Mouse (Mus musculus) thymus, adult 2 months (tissue): ENCODE results near the gene Cby3.

Source experiments
- CTCF ChIP-seq: fragments of 200-500 bp; IDR thresholded peaks from 2 replicates; pipeline ENCODE4 v1.5.1; 2012; ENCODE audit warnings: mild to moderate bottlenecking, control low read depth, low read length, moderate library complexity, borderline replicate concordance; ENCODE audit not compliant: control insufficient read depth, poor library complexity, insufficient read depth; ENCODE audit errors: extremely low read depth
- POLR2A ChIP-seq: fragments of 200-500 bp; IDR thresholded peaks from 2 replicates; pipeline ENCODE4 v1.6.1; 2012; ENCODE audit warnings: mild to moderate bottlenecking, low read length, control low read depth, moderate library complexity; ENCODE audit not compliant: control insufficient read depth, poor library complexity, insufficient read depth; ENCODE audit errors: extremely low read depth

DNA sequence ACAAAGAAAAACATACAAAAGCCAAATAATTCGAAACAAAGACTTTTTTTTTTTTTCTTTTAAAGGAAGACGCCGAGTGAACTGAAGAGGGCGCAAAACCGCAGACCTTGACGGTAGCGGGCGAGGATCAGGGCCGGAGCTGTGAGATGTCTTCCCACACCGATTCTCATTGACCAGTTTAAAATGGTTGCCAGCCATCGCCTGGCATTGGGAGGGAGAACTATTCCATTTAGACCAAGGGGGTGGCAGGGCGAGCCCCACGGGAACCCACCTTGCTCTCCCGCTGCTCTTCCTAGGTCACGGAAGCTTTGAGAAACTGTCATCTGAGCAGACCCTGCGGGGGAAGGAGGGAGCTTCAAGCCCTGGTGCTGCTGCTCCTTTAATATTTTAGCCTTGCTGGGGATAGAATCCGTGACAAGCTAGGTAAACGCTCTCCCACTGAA, 17.2 kb downstream of the Cby3 start:
- TF ChIP-seq CTCF, result 0 out of 2 replicates have a peak, but pooled peaks have one; percentile 58
- no peak for TF ChIP-seq POLR2A
